Mouse (Mus musculus) small intestine, adult 2 months (tissue): ENCODE data around the gene Pknox2. TPM values are rescaled to one million over a fixed set of nuclear protein-coding genes. Genes with fewer than 3 reads are reported as not detected.

ENCODE experiments used
- H3K27ac ChIP-seq: fragments of 200-500 bp; 2 replicates; pipeline ENCODE4 v1.5.1; 2012; ENCODE audit warnings: low read depth, low read length, control low read depth, inconsistent platforms; ENCODE audit not compliant: insufficient read depth
- H3K27me3 ChIP-seq: fragments of 200-500 bp; 2 replicates; pipeline ENCODE4 v1.6.1; 2012; ENCODE audit warnings: mild to moderate bottlenecking, moderate library complexity, low read length, inconsistent platforms; ENCODE audit not compliant: control insufficient read depth, insufficient read depth
- H3K36me3 ChIP-seq: fragments of 200-500 bp; 2 replicates; pipeline ENCODE4 v1.6.1; 2012; ENCODE audit warnings: mild to moderate bottlenecking, low read length, control low read depth, inconsistent platforms; ENCODE audit not compliant: control insufficient read depth, insufficient read depth
- H3K4me1 ChIP-seq: fragments of 200-500 bp; 2 replicates; pipeline ENCODE4 v1.6.1; 2012; ENCODE audit warnings: low read length, inconsistent platforms, mixed read lengths; ENCODE audit not compliant: control insufficient read depth, insufficient read depth, insufficient read length
- H3K4me3 ChIP-seq: fragments of 200-500 bp; 2 replicates; pipeline ENCODE4 v1.5.1; 2012; ENCODE audit warnings: low read depth, mild to moderate bottlenecking, control low read depth, inconsistent platforms, low read length, moderate library complexity
- CTCF ChIP-seq: fragments of 200-500 bp; IDR thresholded peaks from 2 replicates; pipeline ENCODE4 v1.5.1; 2012; ENCODE audit warnings: low read depth, mild to moderate bottlenecking, control low read depth, inconsistent platforms, low read length, moderate library complexity, mixed read lengths; ENCODE audit not compliant: insufficient replicate concordance, insufficient read length; ENCODE audit errors: extremely low read depth
- POLR2A ChIP-seq: fragments of 200-500 bp; IDR thresholded peaks from 2 replicates; pipeline ENCODE4 v1.6.1; 2012; ENCODE audit warnings: low read depth, mild to moderate bottlenecking, control low read depth, inconsistent platforms, low read length, moderate library complexity
- WGBS: fragments of 180-500 bp; shearing (Covaris S2); methylation state at CpG from one replicate; pipeline ENCODE4 v1.1.7; 2018; 5-methylcytosine and 5-hydroxymethylcytosine counted together
- polyA plus RNA-seq: library from polyadenylated mRNA; depleted of rRNA; stranded (reverse); fragments of >200 nt; gene quantifications from 2 replicates; pipeline ENCODE4 v1.2.3, GENCODE M21; 2012

The Pknox2 gene
- polyA plus RNA-seq, 1 experiment = 2.7 TPM

GRCm38 (mm10) chr9:37047490-37047889, 99.7 kb downstream of the Pknox2 start:
- 65% methylated on average over 5 of the region's 5 CpGs for WGBS
- Histone ChIP-seq H3K4me1 (no peaks in the 10 kb centered on the region), H3K27ac (no peak overlapping the region), H3K36me3 (no peaks in the 10 kb centered on the region), H3K4me3 (no peak overlapping the region), H3K27me3 (no peaks in the 10 kb centered on the region)
- TF ChIP-seq CTCF (no peak), POLR2A (no peak)

GRCm38 (mm10) chr9:37045875-37046274, 101.3 kb downstream of the Pknox2 start:
- Histone ChIP-seq H3K4me3 (no peak overlapping the region), H3K4me1 (no peaks in the 10 kb centered on the region), H3K27me3 (no peaks in the 10 kb centered on the region), H3K36me3 (no peaks in the 10 kb centered on the region), H3K27ac (no peak overlapping the region)
- WGBS = 79% methylated on average over 1 of the region's 1 CpGs
- TF ChIP-seq CTCF (no peak), POLR2A (no peak)

- 44% methylated on average over 1 of the region's 1 CpGs for WGBS
- no peak overlapping the region for H3K27ac ChIP-seq
- TF ChIP-seq POLR2A = no peak
- no peaks in the 10 kb centered on the region for H3K36me3 ChIP-seq
- no peaks in the 10 kb centered on the region for H3K4me1 ChIP-seq
- no peak overlapping the region for H3K4me3 ChIP-seq
- H3K27me3 ChIP-seq = no peaks in the 10 kb centered on the region
Measured at GRCm38 (mm10) chr9:37044165-37044564, 103.0 kb downstream of the Pknox2 start.

- Histone ChIP-seq H3K27ac (no peak overlapping the region), H3K4me3 (no peak overlapping the region), H3K36me3 (no peaks in the 10 kb centered on the region), H3K4me1 (no peaks in the 10 kb centered on the region), H3K27me3 (no peaks in the 10 kb centered on the region)
- 92% methylated on average over 3 of the region's 3 CpGs for WGBS
- TF ChIP-seq POLR2A (no peak), CTCF (no peak)
Measured at GRCm38 (mm10) chr9:37038859-37039258, 108.3 kb downstream of the Pknox2 start.

GRCm38 (mm10) chr9:37038445-37038844, 108.8 kb downstream of the Pknox2 start:
- Histone ChIP-seq H3K36me3 (no peaks in the 10 kb centered on the region), H3K27ac (no peak overlapping the region), H3K4me1 (no peaks in the 10 kb centered on the region), H3K27me3 (no peaks in the 10 kb centered on the region), H3K4me3 (no peak overlapping the region)
- WGBS = 69% methylated on average over 7 of the region's 7 CpGs
- TF ChIP-seq POLR2A (no peak), CTCF (no peak)

- Histone ChIP-seq H3K4me1 (no peaks in the 10 kb centered on the region), H3K27me3 (no peaks in the 10 kb centered on the region), H3K4me3 (no peak overlapping the region), H3K36me3 (no peaks in the 10 kb centered on the region), H3K27ac (no peak overlapping the region)
- no peak for TF ChIP-seq POLR2A
- no peak for TF ChIP-seq CTCF
- WGBS = 67% methylated on average over 12 of the region's 12 CpGs
Measured at GRCm38 (mm10) chr9:37037405-37037804, 109.8 kb downstream of the Pknox2 start.

GRCm38 (mm10) chr9:37035248-37035647, 112.0 kb downstream of the Pknox2 start:
- 96% methylated on average over 3 of the region's 3 CpGs for WGBS

GRCm38 (mm10) chr9:37034316-37034715, 112.9 kb downstream of the Pknox2 start:
- no peaks in the 10 kb centered on the region for H3K4me1 ChIP-seq
- WGBS = 70% methylated on average over 1 of the region's 1 CpGs

More at GRCm38 (mm10) chr9:37035248-37035647, 112.0 kb downstream of the Pknox2 start:
- TF ChIP-seq POLR2A (no peak), CTCF (peak; percentile 19; the same call in 1 of the 2 replicates)
- Histone ChIP-seq H3K4me3 (no peak overlapping the region), H3K4me1 (no peaks in the 10 kb centered on the region), H3K36me3 (no peaks in the 10 kb centered on the region), H3K27ac (no peak overlapping the region), H3K27me3 (no peaks in the 10 kb centered on the region)

More at GRCm38 (mm10) chr9:37034316-37034715, 112.9 kb downstream of the Pknox2 start:
- H3K36me3 ChIP-seq = no peaks in the 10 kb centered on the region
- H3K27ac ChIP-seq = no peak overlapping the region
- H3K27me3 ChIP-seq = no peaks in the 10 kb centered on the region
- H3K4me3 ChIP-seq = no peak overlapping the region
- no peak for TF ChIP-seq CTCF
- no peak for TF ChIP-seq POLR2A
